Mouse (Mus musculus) brain, embryonic 18.5 days (tissue): ENCODE measurements at regions not wholly inside any gene's neighbourhood (a gene's known extent, or its start where the extent isn't known, plus 50 kb on each side); places are given as distances from the start of the nearest gene placed in this dataset.

Experiments
- DNase-seq: peaks from one replicate; pipeline ENCODE4 v3.0.0-alpha.2; 2012; ENCODE audit warnings: low read depth, low spot score

DNA sequence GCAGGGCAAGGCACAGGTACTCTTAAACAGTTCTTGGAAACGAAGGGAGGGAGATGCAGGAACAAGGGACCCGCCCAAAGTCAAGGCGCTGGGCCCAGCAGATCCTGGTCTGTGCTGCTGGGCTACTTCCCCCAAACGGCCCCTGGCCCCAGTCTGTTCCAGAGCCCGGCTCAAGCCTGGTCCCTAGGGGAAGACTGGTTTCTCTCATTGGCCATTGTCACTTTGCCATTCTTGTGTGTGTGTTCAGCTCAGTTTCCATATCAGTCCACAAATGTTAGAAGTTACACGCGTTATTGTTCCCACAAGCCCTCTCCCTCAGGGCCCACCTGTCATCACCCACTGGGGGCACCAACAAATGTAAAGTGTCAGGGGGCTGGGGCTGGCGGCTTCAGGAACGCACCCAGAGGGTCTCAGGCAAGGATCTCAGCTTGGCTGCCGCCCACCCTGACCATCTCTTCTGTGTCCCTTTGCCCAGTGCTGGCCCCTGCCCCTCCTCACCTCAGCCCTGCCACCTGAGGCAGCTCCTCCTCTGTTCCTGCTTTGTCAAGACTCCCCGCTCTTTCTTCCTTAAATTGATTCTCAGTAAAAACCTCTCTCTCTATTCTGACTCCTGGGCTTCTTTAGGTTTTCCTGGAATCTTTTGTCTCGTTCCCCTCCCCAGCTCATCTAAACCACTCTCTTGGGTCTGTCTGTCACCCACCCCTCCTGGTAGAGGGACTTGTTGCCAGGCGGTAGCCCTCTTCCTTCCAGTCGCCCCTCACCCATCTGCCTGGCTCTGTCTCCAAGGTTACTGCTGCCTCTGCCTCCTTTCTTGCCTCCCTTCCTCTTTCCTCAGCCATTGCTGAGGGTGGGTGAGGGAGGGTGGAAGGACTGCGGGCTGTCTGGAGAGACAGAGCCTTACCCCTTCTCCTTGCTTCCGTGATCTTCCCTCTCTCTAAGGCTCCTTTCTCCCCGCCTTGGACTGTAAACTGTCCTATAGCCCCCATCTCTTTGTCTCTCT, 69.2 kb upstream of the 4931429L15Rik start:
- peak; percentile 72 for DNase-seq

DNA sequence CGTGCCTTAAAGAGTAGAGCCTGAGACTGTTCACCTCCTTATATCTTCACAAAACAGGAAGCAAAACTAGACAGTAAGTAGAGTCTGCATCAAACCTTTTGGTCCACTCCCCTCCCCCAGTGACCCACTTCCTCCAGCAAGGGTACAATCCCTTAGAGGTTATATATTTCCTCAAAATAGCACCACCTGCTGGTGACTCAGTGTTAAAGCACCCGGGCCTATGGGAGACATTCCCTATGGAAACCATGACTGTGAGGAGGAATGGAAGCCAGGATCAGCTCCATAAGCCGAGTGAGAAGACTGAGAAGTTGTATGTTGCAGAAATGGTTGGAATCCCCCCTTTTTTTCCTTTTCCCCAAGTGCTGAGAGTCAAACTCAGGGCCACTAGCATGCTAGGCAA, 66.5 kb upstream of the 4931429L15Rik start:
- DNase-seq, result no peak

DNA sequence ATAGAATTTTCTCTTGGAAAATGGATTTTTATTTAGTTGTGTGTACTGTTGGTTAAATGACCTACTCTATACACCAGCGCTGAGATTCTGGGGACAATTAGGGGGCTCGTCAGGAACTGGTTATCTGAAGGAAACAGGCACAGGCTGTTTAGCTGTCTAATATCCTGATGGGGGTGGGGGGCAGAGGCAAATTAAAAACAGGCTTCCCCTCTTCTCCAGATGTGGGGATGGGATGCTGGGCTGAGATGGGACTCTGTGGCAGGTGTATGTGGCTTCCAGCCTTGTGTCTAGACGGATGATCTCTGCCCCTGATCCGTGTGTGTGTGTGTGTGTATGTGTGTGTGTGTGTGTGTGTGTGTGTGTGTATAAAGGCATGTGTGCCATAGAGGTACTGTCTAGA, 61.6 kb upstream of the 4931429L15Rik start:
- no peak for DNase-seq

DNA sequence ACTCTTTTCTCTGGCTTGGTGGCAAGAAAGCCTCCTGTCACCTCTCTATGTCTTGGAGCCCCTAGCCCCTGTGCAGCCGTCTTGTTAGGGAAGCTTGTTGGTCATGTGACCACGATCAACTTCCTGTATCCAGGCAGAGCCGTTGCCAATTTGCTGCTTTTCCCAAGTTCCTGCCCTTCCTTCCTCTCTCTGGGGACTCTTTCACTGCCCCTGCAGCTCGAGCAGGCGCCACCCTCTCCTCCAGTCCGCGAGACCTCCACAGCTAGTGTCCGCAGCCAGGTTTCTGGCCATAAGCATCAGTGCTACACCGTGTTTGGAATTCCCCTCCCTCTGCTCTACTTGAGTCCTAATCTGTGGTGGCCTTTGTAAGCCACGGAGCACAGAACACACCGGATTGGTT, 59.7 kb upstream of the 4931429L15Rik start:
- no peak for DNase-seq

DNA sequence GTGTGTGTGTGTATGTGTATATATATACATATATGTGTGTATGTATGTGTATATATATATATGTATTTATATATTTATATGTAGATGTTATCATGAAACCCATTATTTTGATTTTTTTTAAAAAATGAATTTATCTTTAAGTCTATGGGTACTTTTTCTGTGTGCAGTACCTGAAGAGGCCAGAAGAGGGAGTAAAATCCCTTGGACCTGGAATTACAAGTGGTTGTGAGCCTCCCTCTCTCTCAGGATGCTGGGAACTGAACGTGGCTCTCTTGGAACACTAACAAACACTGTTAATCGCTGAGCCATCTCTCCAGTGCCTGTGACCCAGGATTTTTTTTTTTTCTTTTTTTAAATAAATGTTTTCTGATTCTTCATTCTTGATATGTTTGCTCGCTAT, 58.6 kb upstream of the 4931429L15Rik start:
- no peak for DNase-seq
